Mouse (Mus musculus) small intestine, adult 2 months (tissue): Measurements from ENCODE around the gene Ptcra. TPM values are rescaled to one million over a fixed set of nuclear protein-coding genes. Genes with fewer than 3 reads are reported as not detected.

ENCODE experiments used
- H3K27ac ChIP-seq: fragments of 200-500 bp; 2 replicates; pipeline ENCODE4 v1.5.1; 2012; ENCODE audit warnings: low read depth, low read length, control low read depth, inconsistent platforms; ENCODE audit not compliant: insufficient read depth
- H3K27me3 ChIP-seq: fragments of 200-500 bp; 2 replicates; pipeline ENCODE4 v1.6.1; 2012; ENCODE audit warnings: mild to moderate bottlenecking, moderate library complexity, low read length, inconsistent platforms; ENCODE audit not compliant: control insufficient read depth, insufficient read depth
- H3K36me3 ChIP-seq: fragments of 200-500 bp; 2 replicates; pipeline ENCODE4 v1.6.1; 2012; ENCODE audit warnings: mild to moderate bottlenecking, low read length, control low read depth, inconsistent platforms; ENCODE audit not compliant: control insufficient read depth, insufficient read depth
- H3K4me1 ChIP-seq: fragments of 200-500 bp; 2 replicates; pipeline ENCODE4 v1.6.1; 2012; ENCODE audit warnings: low read length, inconsistent platforms, mixed read lengths; ENCODE audit not compliant: control insufficient read depth, insufficient read depth, insufficient read length
- H3K4me3 ChIP-seq: fragments of 200-500 bp; 2 replicates; pipeline ENCODE4 v1.5.1; 2012; ENCODE audit warnings: low read depth, mild to moderate bottlenecking, control low read depth, inconsistent platforms, low read length, moderate library complexity
- CTCF ChIP-seq: fragments of 200-500 bp; IDR thresholded peaks from 2 replicates; pipeline ENCODE4 v1.5.1; 2012; ENCODE audit warnings: low read depth, mild to moderate bottlenecking, control low read depth, inconsistent platforms, low read length, moderate library complexity, mixed read lengths; ENCODE audit not compliant: insufficient replicate concordance, insufficient read length; ENCODE audit errors: extremely low read depth
- POLR2A ChIP-seq: fragments of 200-500 bp; IDR thresholded peaks from 2 replicates; pipeline ENCODE4 v1.6.1; 2012; ENCODE audit warnings: low read depth, mild to moderate bottlenecking, control low read depth, inconsistent platforms, low read length, moderate library complexity
- WGBS: fragments of 180-500 bp; shearing (Covaris S2); methylation state at CpG from one replicate; pipeline ENCODE4 v1.1.7; 2018; 5-methylcytosine and 5-hydroxymethylcytosine counted together
- polyA plus RNA-seq: library from polyadenylated mRNA; depleted of rRNA; stranded (reverse); fragments of >200 nt; gene quantifications from 2 replicates; pipeline ENCODE4 v1.2.3, GENCODE M21; 2012

The Ptcra gene
- polyA plus RNA-seq, 1 experiment = not detected

DNA sequence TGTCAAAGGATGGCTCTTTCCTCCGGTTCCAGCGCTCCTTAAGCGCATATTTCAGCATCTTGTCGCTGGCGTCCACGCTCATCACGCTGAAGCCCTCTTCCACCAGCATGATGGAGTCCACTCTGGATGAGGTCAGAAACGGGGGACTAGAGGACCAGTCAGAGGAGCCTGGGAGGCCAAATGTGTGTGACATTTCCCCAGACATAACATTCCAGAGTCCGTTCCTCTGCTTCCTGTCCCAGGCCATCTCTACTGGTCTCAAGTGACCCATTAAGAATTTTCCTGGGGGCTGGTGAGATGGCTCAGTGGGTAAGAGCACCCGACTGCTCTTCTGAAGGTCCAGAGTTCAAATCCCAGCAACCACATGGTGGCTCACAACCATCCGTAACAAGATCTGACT, 36.2 kb downstream of the Ptcra start:
- H3K4me3 ChIP-seq = no peak overlapping the region
- peaks cover 7% of the 10 kb centered on the region for H3K4me1 ChIP-seq
- WGBS = 88% methylated on average over 11 of the region's 11 CpGs
- H3K36me3 ChIP-seq = peaks cover 14% of the 10 kb centered on the region
- H3K27me3 ChIP-seq = no peaks in the 10 kb centered on the region
- TF ChIP-seq CTCF = no peak
- no peak for TF ChIP-seq POLR2A
- H3K27ac ChIP-seq = no peak overlapping the region

DNA sequence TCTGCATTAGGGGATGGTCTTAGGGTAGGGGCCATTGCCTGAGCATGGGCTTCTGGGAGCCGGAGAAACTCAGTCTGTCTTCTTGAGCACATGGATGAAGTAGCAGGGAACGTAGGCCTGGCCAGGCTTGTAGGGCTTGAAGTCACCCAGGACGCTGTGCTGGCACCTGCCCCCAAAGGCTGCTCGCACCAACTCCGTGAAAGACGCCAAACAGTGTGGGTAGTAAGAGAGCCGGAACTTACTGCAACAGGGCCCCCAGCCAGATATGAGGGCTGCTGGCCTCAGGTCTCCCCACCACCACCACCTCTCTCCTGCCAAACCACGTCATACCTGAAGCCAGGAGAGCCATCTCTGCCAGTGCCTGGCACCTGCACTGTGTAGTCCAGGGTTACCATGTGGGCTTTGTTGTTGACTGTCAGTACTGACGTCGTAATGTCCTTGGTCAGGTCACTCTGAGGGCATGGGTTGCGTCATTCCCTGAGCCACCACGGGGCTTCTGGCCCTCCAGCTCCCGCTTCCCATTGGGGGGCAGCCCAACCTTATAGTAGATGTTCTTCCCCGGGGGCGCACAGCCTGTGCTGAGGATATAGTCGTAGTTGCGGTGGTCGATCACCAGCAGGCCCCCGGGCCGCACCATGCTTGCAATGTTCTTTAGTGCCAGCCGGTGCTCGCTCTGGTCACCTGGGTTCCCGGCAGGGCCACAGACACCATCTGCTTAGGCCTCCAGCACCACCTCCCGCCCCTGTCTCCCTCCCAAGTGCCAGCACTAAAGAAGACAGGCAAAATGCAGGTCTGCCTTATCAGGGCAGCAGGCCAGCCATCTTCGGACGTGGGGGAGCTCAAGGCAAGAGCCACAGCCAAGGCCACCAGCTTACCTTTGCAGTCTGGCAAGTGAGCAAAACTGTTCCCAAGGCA, 37.5 kb downstream of the Ptcra start:
- H3K4me3 ChIP-seq = no peak overlapping the region

DNA sequence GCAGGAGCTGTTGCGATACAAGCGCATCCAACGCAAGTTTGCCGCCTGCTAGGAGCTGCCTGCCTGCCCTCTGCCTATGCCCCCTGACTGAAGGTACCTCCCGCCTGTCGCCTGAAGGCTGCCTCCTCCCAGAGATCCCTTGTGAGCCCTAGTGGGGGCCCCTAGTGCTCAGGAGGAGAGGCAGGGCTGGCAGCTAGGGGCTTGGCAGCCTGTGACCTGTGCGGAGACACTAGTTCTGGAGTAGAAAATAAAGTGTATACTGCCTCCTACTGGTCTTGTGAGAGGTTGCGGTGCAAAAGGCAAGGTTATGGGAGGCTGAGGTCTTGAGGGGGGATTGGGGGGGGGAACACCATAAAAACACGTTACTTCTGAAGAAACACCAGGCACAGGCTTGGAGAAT, 38.2 kb downstream of the Ptcra start:
- Histone ChIP-seq H3K36me3 (peaks cover 23% of the 10 kb centered on the region), H3K27ac (no peak overlapping the region), H3K4me1 (peaks cover 7% of the 10 kb centered on the region), H3K4me3 (no peak overlapping the region), H3K27me3 (no peaks in the 10 kb centered on the region)
- TF ChIP-seq CTCF (peak; percentile 43; the same call in 1 of the 2 replicates), POLR2A (no peak)
- WGBS = 79% methylated on average over 9 of the region's 9 CpGs

More for the DNA sequence above, 37.5 kb downstream of the Ptcra start:
- Histone ChIP-seq H3K36me3 (peaks cover 22% of the 10 kb centered on the region), H3K4me1 (peaks cover 7% of the 10 kb centered on the region), H3K27ac (no peak overlapping the region), H3K27me3 (no peaks in the 10 kb centered on the region)
- WGBS = 89% methylated on average over 26 of the region's 26 CpGs
- TF ChIP-seq CTCF = no peak
- TF ChIP-seq POLR2A = no peak

DNA sequence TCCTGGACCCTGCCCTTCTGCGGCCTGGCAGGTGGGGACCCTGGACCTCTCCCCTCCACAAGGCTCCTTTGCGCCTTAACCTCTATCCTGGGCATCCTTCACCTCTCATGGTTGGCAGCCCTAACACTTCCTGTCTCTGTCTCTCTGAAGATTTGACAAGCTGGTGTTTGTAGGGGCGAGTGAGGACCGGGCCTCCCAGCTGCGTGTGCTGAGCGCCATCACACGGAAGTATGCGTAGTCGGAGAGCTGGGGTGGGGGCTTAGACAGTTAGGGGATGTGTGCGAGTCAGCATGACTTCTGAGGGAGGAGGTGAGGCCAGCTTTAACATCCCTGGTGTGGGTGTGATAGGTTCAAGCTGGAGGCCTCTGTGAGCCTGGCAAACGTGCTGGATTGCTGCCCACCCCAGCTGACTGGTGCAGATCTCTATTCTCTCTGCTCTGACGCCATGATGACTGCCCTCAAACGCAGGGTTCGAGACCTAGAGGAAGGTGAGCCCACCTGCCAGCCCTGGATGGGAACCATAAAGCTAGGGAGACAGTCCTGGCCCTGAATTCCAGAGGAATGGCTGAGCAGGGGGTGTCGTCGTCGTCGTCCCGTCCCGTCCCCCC, 38.9 kb downstream of the Ptcra start:
- 85% methylated on average over 18 of the region's 20 CpGs for WGBS
- H3K27me3 ChIP-seq = no peaks in the 10 kb centered on the region
- H3K27ac ChIP-seq = no peak overlapping the region
- no peak for TF ChIP-seq POLR2A
- TF ChIP-seq CTCF = no peak
- H3K4me3 ChIP-seq = no peak overlapping the region
- H3K36me3 ChIP-seq = peaks cover 27% of the 10 kb centered on the region
- H3K4me1 ChIP-seq = peaks cover 7% of the 10 kb centered on the region

DNA sequence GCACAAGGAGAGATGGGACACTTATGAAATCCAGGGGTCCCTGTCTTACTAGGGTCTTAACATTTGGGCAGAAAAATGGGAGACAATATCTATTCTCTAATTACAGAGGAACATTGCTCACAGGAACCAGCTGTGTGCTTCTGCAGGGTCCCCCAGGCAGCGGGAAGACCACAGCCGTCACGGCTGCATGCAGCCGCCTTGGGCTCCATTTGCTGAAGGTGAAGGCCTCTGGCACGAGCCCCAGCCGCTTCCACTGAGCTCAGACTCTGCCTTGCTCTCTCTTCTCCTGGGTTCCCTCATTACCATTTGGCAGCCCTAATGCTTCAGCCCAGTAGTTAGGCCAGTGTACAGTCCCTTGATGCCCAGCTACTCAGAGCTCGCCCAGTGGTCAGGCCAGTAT, 42.4 kb downstream of the Ptcra start:
- WGBS = 95% methylated on average over 7 of the region's 7 CpGs

DNA sequence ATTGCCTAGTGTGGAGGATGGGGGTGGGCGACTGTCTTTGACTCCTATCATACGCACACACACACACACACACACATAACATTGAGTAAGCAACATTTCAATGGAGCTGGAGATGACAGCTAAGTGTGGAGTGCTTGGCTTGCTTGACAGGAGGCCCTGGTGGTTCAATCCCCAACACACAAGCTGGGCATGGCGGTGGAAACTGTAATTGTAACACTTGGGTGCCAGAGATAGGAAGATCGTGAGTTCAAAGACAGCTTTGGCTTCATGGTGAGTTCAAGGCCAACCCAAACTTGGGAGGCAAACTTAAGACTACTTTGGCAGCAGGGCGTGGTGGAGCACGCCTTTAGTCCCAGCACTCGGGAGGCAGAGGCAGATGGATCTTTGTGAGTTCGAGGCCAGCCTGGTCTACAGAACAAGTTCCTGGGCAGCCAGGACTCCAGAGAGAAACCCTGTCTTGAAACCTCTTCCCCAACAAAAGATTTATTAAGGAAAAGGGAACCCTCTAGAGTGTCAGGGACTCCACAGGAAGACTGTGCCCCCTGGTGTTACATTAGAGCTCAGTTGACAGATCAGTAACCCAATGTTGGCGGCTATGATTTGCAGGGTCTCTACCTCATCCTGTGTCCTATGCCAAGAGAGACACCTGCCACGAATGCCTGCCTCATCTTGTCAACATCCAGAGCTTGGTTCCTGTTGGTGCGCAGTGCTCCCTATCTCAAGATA, 48.6 kb downstream of the Ptcra start:
- WGBS = 91% methylated on average over 11 of the region's 11 CpGs

More for the DNA sequence above, 42.4 kb downstream of the Ptcra start:
- Histone ChIP-seq H3K27ac (no peak overlapping the region), H3K36me3 (peaks cover 33% of the 10 kb centered on the region), H3K4me3 (no peak overlapping the region), H3K27me3 (no peaks in the 10 kb centered on the region), H3K4me1 (no peaks in the 10 kb centered on the region)
- TF ChIP-seq CTCF (no peak), POLR2A (no peak)

DNA sequence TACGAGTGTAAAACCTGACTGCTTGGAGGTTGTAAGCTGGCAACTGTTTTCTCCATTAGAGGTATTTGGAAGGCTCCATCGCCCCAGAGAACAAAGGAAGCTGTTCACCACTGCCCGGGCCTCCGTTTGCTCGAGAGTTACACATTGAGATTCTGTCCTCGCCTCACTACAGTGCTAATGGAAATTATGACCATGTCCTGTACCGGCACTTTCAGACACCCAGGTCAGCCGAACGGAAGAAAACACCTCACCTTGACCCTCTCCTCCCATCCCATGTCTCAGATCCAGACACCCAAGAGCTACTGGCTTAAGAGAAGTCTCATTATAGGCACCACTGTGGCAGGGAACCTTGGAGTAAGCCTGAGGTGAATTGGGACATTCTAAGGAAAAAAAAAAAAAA, 49.7 kb downstream of the Ptcra start:
- WGBS = 88% methylated on average over 9 of the region's 9 CpGs
- Histone ChIP-seq H3K4me3 (no peak overlapping the region), H3K36me3 (peaks cover 22% of the 10 kb centered on the region), H3K27me3 (no peaks in the 10 kb centered on the region), H3K4me1 (peaks cover 3% of the 10 kb centered on the region; the same call in 1 of the 2 replicates), H3K27ac (no peak overlapping the region)
- no peak for TF ChIP-seq POLR2A
- no peak for TF ChIP-seq CTCF

More for the DNA sequence above, 48.6 kb downstream of the Ptcra start:
- H3K27me3 ChIP-seq = no peaks in the 10 kb centered on the region
- peaks cover 3% of the 10 kb centered on the region; the same call in 1 of the 2 replicates for H3K4me1 ChIP-seq
- H3K36me3 ChIP-seq = peaks cover 24% of the 10 kb centered on the region
- H3K4me3 ChIP-seq = no peak overlapping the region
- H3K27ac ChIP-seq = no peak overlapping the region
- no peak for TF ChIP-seq CTCF
- TF ChIP-seq POLR2A = no peak
